ENCODE assay signal across 8 mouse cellular contexts in genomic region chr7:49777585-49777984, GRCm38 (mm10). TPM values are rescaled to one million over a fixed set of nuclear protein-coding genes. Genes with fewer than 3 reads are reported as not detected.
DNase-seq lines count a peak whose midpoint lies in the region; ATAC-seq and TF ChIP-seq lines count a peak whose summit lies in the region.

No protein-coding gene starts in this region.

- peak; percentile 6 for DNase-seq in cerebellum, adult 8-10 months
- no peak for DNase-seq in cerebellum, adult 18-20 months
- DNase-seq in midbrain, embryonic 10.5 days (ENCODE audit: low spot score) = no peak
- no peak for DNase-seq in midbrain, embryonic 11.5 days (ENCODE audit: low spot score, missing footprints)
- DNase-seq in limb, embryonic 14.5 days (ENCODE audit: low spot score) = no peak
- no peak for DNase-seq in embryo, embryonic 9.5 days (ENCODE audit: extremely low spot score)
- DNase-seq in heart, postnatal 36 days = no peak

- peaks cover 35% of the 10 kb centered on the region for H3K4me1 ChIP-seq in midbrain, embryonic 10.5 days
- H3K4me1 ChIP-seq in midbrain, embryonic 11.5 days (ENCODE audit: control insufficient read depth, insufficient read depth, low read length) = peaks cover 11% of the 10 kb centered on the region
- H3K4me1 ChIP-seq in limb, embryonic 14.5 days (ENCODE audit: control insufficient read depth, insufficient read depth, low read length) = 0 out of 2 replicates have a peak, but pooled peaks cover 3% of the 10 kb centered on the region
- H3K4me1 ChIP-seq in stomach, embryonic 15.5 days = peaks cover 12% of the 10 kb centered on the region

- H3K9ac ChIP-seq in midbrain, embryonic 11.5 days (ENCODE audit: low read length) = no peak overlapping the region
- H3K9ac ChIP-seq in limb, embryonic 14.5 days (ENCODE audit: low read depth, low read length, severe bottlenecking) = no peak overlapping the region
- H3K9ac ChIP-seq in stomach, embryonic 15.5 days = no peak overlapping the region

- peaks cover 29% of the 10 kb centered on the region for H3K36me3 ChIP-seq in midbrain, embryonic 10.5 days
- H3K36me3 ChIP-seq in midbrain, embryonic 11.5 days (ENCODE audit: control insufficient read depth, insufficient read depth, low read length) = no peaks in the 10 kb centered on the region
- H3K36me3 ChIP-seq in limb, embryonic 14.5 days (ENCODE audit: control insufficient read depth, insufficient read depth, low read length) = peaks cover 11% of the 10 kb centered on the region
- 0 out of 2 replicates have a peak, but pooled peaks cover 5% of the 10 kb centered on the region for H3K36me3 ChIP-seq in stomach, embryonic 15.5 days

- H3K4me3 ChIP-seq in midbrain, embryonic 10.5 days = no peak overlapping the region
- no peak overlapping the region for H3K4me3 ChIP-seq in midbrain, embryonic 11.5 days (ENCODE audit: low read depth, low read length)
- H3K4me3 ChIP-seq in limb, embryonic 14.5 days (replicated peaks; ENCODE audit: low read length) = no peak overlapping the region
- H3K4me3 ChIP-seq in stomach, embryonic 15.5 days (replicated peaks) = 0 out of 2 replicates have a peak overlapping the region, but pooled peaks have one; percentile 72

- no peaks in the 10 kb centered on the region for H3K9me3 ChIP-seq in midbrain, embryonic 10.5 days (replicated peaks)
- H3K9me3 ChIP-seq in midbrain, embryonic 11.5 days (ENCODE audit: control insufficient read depth, low read length) = no peaks in the 10 kb centered on the region
- H3K9me3 ChIP-seq in limb, embryonic 14.5 days (ENCODE audit: control insufficient read depth, low read length) = no peaks in the 10 kb centered on the region
- no peaks in the 10 kb centered on the region for H3K9me3 ChIP-seq in stomach, embryonic 15.5 days

- H3K27ac ChIP-seq in midbrain, embryonic 10.5 days (replicated peaks) = peak overlapping the region; percentile 5; the same call in 1 of the 2 replicates
- no peak overlapping the region for H3K27ac ChIP-seq in midbrain, embryonic 11.5 days (ENCODE audit: low read depth, low read length)
- H3K27ac ChIP-seq in limb, embryonic 14.5 days (replicated peaks; ENCODE audit: low read depth, low read length) = no peak overlapping the region
- H3K27ac ChIP-seq in stomach, embryonic 15.5 days = no peak overlapping the region

- H3K27me3 ChIP-seq in midbrain, embryonic 10.5 days (ENCODE audit: low read depth, poor library complexity, severe bottlenecking) = 0 out of 2 replicates have a peak, but pooled peaks cover 11% of the 10 kb centered on the region
- no peaks in the 10 kb centered on the region for H3K27me3 ChIP-seq in midbrain, embryonic 11.5 days (ENCODE audit: control insufficient read depth, insufficient read depth, low read length)
- H3K27me3 ChIP-seq in limb, embryonic 14.5 days (ENCODE audit: control insufficient read depth, insufficient read depth, low read length) = no peaks in the 10 kb centered on the region
- no peaks in the 10 kb centered on the region for H3K27me3 ChIP-seq in stomach, embryonic 15.5 days (replicated peaks)

- WGBS in midbrain, embryonic 10.5 days = 56% methylated on average over 3 of the region's 3 CpGs
- 53% methylated on average over 3 of the region's 3 CpGs for WGBS in midbrain, embryonic 11.5 days
- 41% methylated on average over 3 of the region's 3 CpGs for WGBS in limb, embryonic 14.5 days
- WGBS in stomach, embryonic 15.5 days = 47% methylated on average over 3 of the region's 3 CpGs

- no peak for TF ChIP-seq POLR2A in limb, embryonic 14.5 days (IDR thresholded peaks at IDR 0.05; ENCODE audit: borderline replicate concordance, extremely low read depth, insufficient read depth, insufficient read length)

- intact Hi-C loops in heart, postnatal 36 days (cut with DNase I) = no loop called here

- no peak; the same call in 1 of the 2 replicates for ATAC-seq in midbrain, embryonic 11.5 days (ENCODE audit: low FRiP score)
- ATAC-seq in limb, embryonic 14.5 days (ENCODE audit: low FRiP score, low read depth) = no peak
- peak; percentile 12 for ATAC-seq in stomach, embryonic 15.5 days (ENCODE audit: insufficient read depth, low FRiP score, low read depth)

- H3K4me2 ChIP-seq in midbrain, embryonic 11.5 days = no peak overlapping the region
- 0 out of 2 replicates have a peak overlapping the region, but pooled peaks have one; percentile 88 for H3K4me2 ChIP-seq in limb, embryonic 14.5 days (replicated peaks; ENCODE audit: low read depth, low read length, severe bottlenecking)
- H3K4me2 ChIP-seq in stomach, embryonic 15.5 days = no peak overlapping the region

RNA-seq across cellular contexts. Expression of gene Prmt3, which starts 0.6 kb away (rescaled TPM):
- 81.2 and 82.3 TPM in 2 replicates for polyA plus RNA-seq in midbrain, embryonic 10.5 days (2016; fragmentation: Nextera tagmentation; extraction: Ambion mirVana)
- 82.0 and 93.2 TPM in 2 replicates for polyA plus RNA-seq in midbrain, embryonic 11.5 days (2014; fragmentation: Nextera tagmentation; extraction: Ambion mirVana)
- 35.6 and 37.4 TPM in 2 replicates for polyA plus RNA-seq in limb, embryonic 14.5 days (2012; rRNA removed)
- 50.4 and 50.8 TPM in 2 replicates for polyA plus RNA-seq in limb, embryonic 14.5 days (2014; fragmentation: Nextera tagmentation; extraction: Ambion mirVana)
- polyA plus RNA-seq in stomach, embryonic 15.5 days (2015; fragmentation: Nextera tagmentation; extraction: Ambion mirVana) = 48.9 and 54.6 TPM in 2 replicates
- 10 to 100 TPM; 11.9 to 13.8 TPM for total RNA-seq in heart, postnatal 36 days (2021)

RNA-seq across cellular contexts. Expression of gene Htatip2, which starts 18.7 kb away (rescaled TPM):
- 9.8 and 10.3 TPM in 2 replicates for polyA plus RNA-seq in midbrain, embryonic 10.5 days (2016; fragmentation: Nextera tagmentation; extraction: Ambion mirVana)
- 11.1 and 12.1 TPM in 2 replicates for polyA plus RNA-seq in midbrain, embryonic 11.5 days (2014; fragmentation: Nextera tagmentation; extraction: Ambion mirVana)
- 3.1 and 5.4 TPM in 2 replicates for polyA plus RNA-seq in limb, embryonic 14.5 days (2012; rRNA removed)
- 8.1 and 10.3 TPM in 2 replicates for polyA plus RNA-seq in limb, embryonic 14.5 days (2014; fragmentation: Nextera tagmentation; extraction: Ambion mirVana)
- polyA plus RNA-seq in stomach, embryonic 15.5 days (2015; fragmentation: Nextera tagmentation; extraction: Ambion mirVana) = 19.1 and 20.0 TPM in 2 replicates
- total RNA-seq in heart, postnatal 36 days (2021) = 10 to 100 TPM; 12.5 to 12.7 TPM
